Mouse (Mus musculus) CH12.LX (cell line): ENCODE data around the gene Yif1b. TPM values are rescaled to one million over a fixed set of nuclear protein-coding genes. Genes with fewer than 3 reads are reported as not detected.

Source experiments
- DNase-seq: peaks from one replicate; pipeline ENCODE4 v3.0.0-alpha.2; 2013; ENCODE audit errors: extremely low read depth
- H3K27ac ChIP-seq: 2 replicates; pipeline ENCODE4 v1.5.1; 2012; ENCODE audit warnings: low read depth, mild to moderate bottlenecking, control low read depth, moderate library complexity; ENCODE audit not compliant: insufficient read depth
- H3K27me3 ChIP-seq: replicated peaks from 2 replicates; pipeline ENCODE3; 2012; ENCODE audit warnings: inconsistent platforms
- H3K36me3 ChIP-seq, 2 experiments: replicated peaks in 1 of 2; 2 replicates each; pipeline versions ENCODE3 to v1.6.1; 2012; ENCODE audit warnings: inconsistent platforms in 1 of 2, low read length in 1 of 2, mild to moderate bottlenecking in 1 of 2, mixed read lengths in 1 of 2, moderate library complexity in 1 of 2; ENCODE audit not compliant: control insufficient read depth in 1 of 2, insufficient read depth in 1 of 2
- H3K4me1 ChIP-seq, 2 experiments: 2 replicates each; pipeline ENCODE4 v1.6.1; 2012; ENCODE audit warnings: inconsistent platforms in 1 of 2, moderate library complexity in 1 of 2; ENCODE audit not compliant: insufficient read depth in 2 of 2, control insufficient read depth in 1 of 2
- H3K4me2 ChIP-seq: 2 replicates; pipeline ENCODE4 v1.6.1; 2012; ENCODE audit warnings: low read depth, mild to moderate bottlenecking, control low read depth; ENCODE audit not compliant: poor library complexity, insufficient read depth, severe bottlenecking
- H3K4me3 ChIP-seq, 3 experiments: fragments of 150-350 bp in 1 of 3; sonication (generic) in 1 of 3; replicated peaks in 1 of 3; 2 replicates each; pipeline versions ENCODE3 to v1.5.1; 2011 to 2012; ENCODE audit warnings: low read depth in 2 of 3, low read length in 2 of 3, mild to moderate bottlenecking in 2 of 3, moderate library complexity in 2 of 3, control low read depth in 1 of 3, improper control_type of control experiment in 1 of 3, inconsistent platforms in 1 of 3, mixed read lengths in 1 of 3; ENCODE audit not compliant: poor library complexity in 1 of 3
- H3K79me2 ChIP-seq: replicated peaks from 2 replicates; pipeline ENCODE4 v1.6.1; 2012; ENCODE audit warnings: mild to moderate bottlenecking, moderate library complexity; ENCODE audit not compliant: control insufficient read depth, poor library complexity, insufficient read depth, severe bottlenecking; ENCODE audit errors: extremely low read depth
- H3K9ac ChIP-seq: 2 replicates; pipeline ENCODE4 v1.6.1; 2012; ENCODE audit warnings: low read depth, mild to moderate bottlenecking, control low read depth, moderate library complexity; ENCODE audit not compliant: insufficient read depth
- H3K9me3 ChIP-seq: replicated peaks from 2 replicates; pipeline ENCODE3; 2012; ENCODE audit warnings: low read length, inconsistent platforms, mixed read lengths
- BHLHE40 ChIP-seq: IDR thresholded peaks from 2 replicates; pipeline ENCODE4 v1.6.1; 2011; ENCODE audit warnings: mild to moderate bottlenecking, low read depth, low read length, improper control_type of control experiment
- CHD1 ChIP-seq: IDR thresholded peaks from 2 replicates; pipeline ENCODE4 v1.6.1; 2012; ENCODE audit warnings: low read depth, low read length, improper control_type of control experiment, inconsistent platforms
- CTCF ChIP-seq, 2 experiments: IDR thresholded peaks in 1 of 2; conservative IDR thresholded peaks in 1 of 2; 2 replicates each; pipeline ENCODE4 v1.5.1; 2011 to 2012; ENCODE audit warnings: low read depth in 2 of 2, low read length in 2 of 2, improper control_type of control experiment in 1 of 2, inconsistent platforms in 1 of 2, mild to moderate bottlenecking in 1 of 2, moderate library complexity in 1 of 2
- EP300 ChIP-seq: IDR thresholded peaks from 2 replicates; pipeline ENCODE4 v1.6.1; 2011; ENCODE audit warnings: low read length, improper control_type of control experiment
- ETS1 ChIP-seq: conservative IDR thresholded peaks from 2 replicates; pipeline ENCODE4 v1.6.1; 2012; ENCODE audit warnings: low read depth, mild to moderate bottlenecking, inconsistent platforms, low read length, improper control_type of control experiment, moderate library complexity
- GABPA ChIP-seq: IDR thresholded peaks from 2 replicates; pipeline ENCODE4 v1.6.1; 2012; ENCODE audit warnings: low read depth, low read length, improper control_type of control experiment, inconsistent platforms; ENCODE audit not compliant: insufficient replicate concordance
- HCFC1 ChIP-seq: IDR thresholded peaks from 2 replicates; pipeline ENCODE4 v1.6.1; 2012; ENCODE audit warnings: low read depth, mild to moderate bottlenecking, inconsistent platforms, low read length, improper control_type of control experiment
- IRF4 ChIP-seq: IDR thresholded peaks from 2 replicates; pipeline ENCODE4 v1.6.1; 2014; ENCODE audit warnings: low read depth, mild to moderate bottlenecking, inconsistent platforms, low read length, improper control_type of control experiment
- JUND ChIP-seq: conservative IDR thresholded peaks from 2 replicates; pipeline ENCODE4 v1.6.1; 2011; ENCODE audit warnings: low read depth, low read length, improper control_type of control experiment
- MAZ ChIP-seq: IDR thresholded peaks from 2 replicates; pipeline ENCODE4 v1.6.1; 2012; ENCODE audit warnings: low read depth, mild to moderate bottlenecking, inconsistent platforms, low read length, improper control_type of control experiment, moderate library complexity
- MEF2A ChIP-seq: IDR thresholded peaks from 2 replicates; pipeline ENCODE4 v1.6.1; 2014; ENCODE audit warnings: low read depth, mild to moderate bottlenecking, inconsistent platforms, low read length, improper control_type of control experiment, borderline replicate concordance
- MXI1 ChIP-seq: IDR thresholded peaks from 2 replicates; pipeline ENCODE4 v1.6.1; 2011; ENCODE audit warnings: mild to moderate bottlenecking, low read depth, low read length, improper control_type of control experiment
- NRF1 ChIP-seq: IDR thresholded peaks from 2 replicates; pipeline ENCODE4 v1.6.1; 2014; ENCODE audit warnings: low read depth, mild to moderate bottlenecking, inconsistent platforms, low read length, improper control_type of control experiment, moderate library complexity
- POLR2AphosphoS2 ChIP-seq: IDR thresholded peaks from 2 replicates; pipeline ENCODE4 v1.6.1; 2011; ENCODE audit warnings: low read depth, low read length, improper control_type of control experiment
- RAD21 ChIP-seq: IDR thresholded peaks from 2 replicates; pipeline ENCODE4 v1.6.1; 2011; ENCODE audit warnings: low read depth, mild to moderate bottlenecking, low read length, improper control_type of control experiment, moderate library complexity
- RCOR1 ChIP-seq: conservative IDR thresholded peaks from 2 replicates; pipeline ENCODE4 v1.6.1; 2012; ENCODE audit warnings: low read depth, mild to moderate bottlenecking, inconsistent platforms, low read length, improper control_type of control experiment
- SIN3A ChIP-seq: IDR thresholded peaks from 2 replicates; pipeline ENCODE4 v1.6.1; 2012; ENCODE audit warnings: low read length, improper control_type of control experiment, inconsistent platforms
- SMC3 ChIP-seq: IDR thresholded peaks from 2 replicates; pipeline ENCODE4 v1.6.1; 2011; ENCODE audit warnings: low read depth, low read length, improper control_type of control experiment
- TBP ChIP-seq: conservative IDR thresholded peaks from 2 replicates; pipeline ENCODE4 v1.6.1; 2011; ENCODE audit warnings: low read depth, low read length, improper control_type of control experiment
- TCF12 ChIP-seq: IDR thresholded peaks from 2 replicates; pipeline ENCODE4 v1.6.1; 2014; ENCODE audit warnings: low read depth, mild to moderate bottlenecking, inconsistent platforms, low read length, improper control_type of control experiment
- dilution Hi-C: fragments of 300-500 bp; cut with MboI; formaldehyde crosslinking; loops from 2 replicates; pipeline ENCODE4 v1.14.3; 2020; ENCODE audit warnings: low sequenced_read_pairs; ENCODE audit not compliant: extremely low pct_unique_long_range_greater_than_20kb, extremely low pct_ligation_motif_present
- in situ Hi-C: fragments of 300-500 bp; cut with MboI; formaldehyde crosslinking; loops from 3 replicates; pipeline ENCODE4 v1.14.3; 2019; ENCODE audit warnings: low sequenced_read_pairs, low pct_ligation_motif_present, low pct_unique_long_range_greater_than_20kb, mixed read lengths
- polyA plus RNA-seq: library from polyadenylated mRNA; unstranded; fragments of >175 nt; gene quantifications from 2 replicates; pipeline ENCODE4 v1.2.1, GENCODE M21; 2012; ENCODE audit warnings: low read depth; ENCODE audit not compliant: insufficient read length
- total RNA-seq, 2 experiments: library from RNA; depleted of rRNA; stranded (reverse); fragments of 300-350 nt in 1 of 2; fragments of >200 nt in 1 of 2; gene quantifications; 2 replicates each; pipeline ENCODE4 v1.2.3; 2012 to 2014

Yif1b gene
- total and polyA plus RNA-seq, 3 experiments, result 63.0 to 99.4 (median 69.4) TPM

DNA sequence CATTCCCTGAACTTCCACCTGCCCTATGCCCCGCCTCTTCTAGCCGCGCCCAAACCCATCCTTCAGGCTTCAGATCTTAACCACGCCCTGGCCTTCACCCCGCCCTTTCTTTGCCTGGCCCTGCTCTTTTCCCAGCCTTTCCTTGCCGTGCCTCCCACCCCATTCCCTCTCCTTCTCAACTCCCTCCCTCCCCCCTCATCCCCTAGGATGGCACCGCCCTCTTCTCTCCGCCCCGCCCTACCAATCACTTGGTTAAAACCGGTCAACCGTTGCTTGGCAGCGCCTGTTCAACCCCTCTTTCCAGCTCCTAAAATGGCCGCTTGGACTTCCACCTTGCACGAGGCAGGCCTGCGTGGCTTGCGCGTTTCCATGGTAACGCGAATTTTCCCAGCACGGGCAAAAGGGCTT is 24.4 kb upstream of the Yif1b start, which contains the start of gene Catsperg1:
Gene Catsperg1 (minus strand): TSS at position 361 of the 408 bp plus-strand sequence.
- no peak within 1 kb of the TSS for H3K9ac ChIP-seq
- DNase-seq, result no peak
- H3K4me2 ChIP-seq, result no peak within 1 kb of the TSS
- no peak within 1 kb of the TSS for H3K27ac ChIP-seq
- peaks cover 9% of the 10 kb centered on the region for H3K9me3 ChIP-seq
- H3K27me3 ChIP-seq, result no peaks in the 10 kb centered on the region
- no peak for TF ChIP-seq CHD1
- in situ Hi-C loops (loop anchor here (5.0 kb wide), 1 partner anchor 34 kb away; the partner anchor contains the start of gene 2200002D01Rik), dilution Hi-C loops (no loop called here)
- no peaks in the 10 kb centered on the region for H3K36me3 ChIP-seq
- peaks cover 0 to 10% of the 10 kb centered on the region in 2 experiments; a peak in 2 of 4 replicates for H3K4me1 ChIP-seq
- no peaks in the 10 kb centered on the region for H3K79me2 ChIP-seq
- no peak within 1 kb of the TSS for H3K4me3 ChIP-seq

DNA sequence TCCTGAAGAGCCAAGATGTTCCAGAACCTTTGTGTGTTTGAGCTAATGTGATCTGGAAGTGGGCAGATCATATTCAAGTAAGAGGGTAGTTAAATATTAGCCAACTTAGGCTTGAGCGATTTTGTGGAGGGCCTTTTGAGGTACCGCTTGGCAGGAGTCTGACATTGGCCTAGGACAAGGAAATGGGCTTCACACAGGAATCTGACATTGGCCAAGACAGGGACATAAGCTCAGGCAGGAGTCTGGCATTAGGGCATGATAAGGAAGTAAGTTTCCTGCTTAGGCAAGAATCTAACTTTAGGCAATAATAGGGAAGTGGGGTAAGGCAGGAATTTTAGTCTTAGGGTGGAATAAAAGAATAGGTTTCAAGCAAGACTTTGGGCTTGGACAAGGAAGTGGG is 23.9 kb upstream of the Yif1b start:
- Histone ChIP-seq H3K36me3 (no peaks in the 10 kb centered on the region), H3K27me3 (no peaks in the 10 kb centered on the region), H3K9ac (no peak overlapping the region), H3K27ac (no peak overlapping the region), H3K79me2 (no peaks in the 10 kb centered on the region), H3K9me3 (peaks cover 11% of the 10 kb centered on the region), H3K4me3 (no peak overlapping the region), H3K4me2 (no peak overlapping the region), H3K4me1 (peaks cover 0 to 10% of the 10 kb centered on the region in 2 experiments; a peak in 2 of 4 replicates)
- in situ Hi-C loops, result loop anchor here (5.0 kb wide), 1 partner anchor 33 kb away; the partner anchor contains the start of gene 2200002D01Rik
- dilution Hi-C loops, result no loop called here
- TF ChIP-seq CTCF (conservative IDR thresholded peaks at IDR 0.05 in 1 of 2, IDR thresholded peaks at IDR 0.05 in 1 of 2; ENCODE audit: low read depth in 2 of 2, low read length in 2 of 2) (no peak), TBP (no peak), RCOR1 (no peak), ETS1 (no peak), SIN3A (no peak), MEF2A (no peak), HCFC1 (no peak), IRF4 (no peak), GABPA (no peak), RAD21 (no peak), MXI1 (no peak), BHLHE40 (no peak), NRF1 (no peak), MAZ (no peak), JUND (no peak), EP300 (no peak), SMC3 (no peak), POLR2AphosphoS2 (no peak), TCF12 (no peak)
- DNase-seq, result no peak
